Mouse (Mus musculus) limb, embryonic 10.5 days (tissue): ENCODE data around the gene Zfp11. TPM values are rescaled to one million over a fixed set of nuclear protein-coding genes. Genes with fewer than 3 reads are reported as not detected.
A peak's percentile ranks its signal among the peaks of the same experiment; 100 is the strongest.
"Not testable (repeated sequence)": the region's sequence is repeated elsewhere in the genome, so short reads cannot be mapped to it uniquely, and the experiment has no call there.

Experiments used
- DNase-seq: peaks from one replicate; pipeline ENCODE4 v3.0.0-alpha.2; 2017; ENCODE audit warnings: low spot score
- H3K27ac ChIP-seq: fragments of 300-500 bp; sonication (generic); 2 replicates; pipeline ENCODE4 v1.5.1; 2016; ENCODE audit warnings: mild to moderate bottlenecking
- H3K27me3 ChIP-seq: fragments of 300-500 bp; sonication (generic); 2 replicates; pipeline ENCODE4 v1.6.1; 2016; ENCODE audit warnings: low read depth, mild to moderate bottlenecking; ENCODE audit not compliant: poor library complexity, severe bottlenecking
- H3K36me3 ChIP-seq: fragments of 300-500 bp; sonication (generic); 2 replicates; pipeline ENCODE4 v1.6.1; 2016; ENCODE audit warnings: mild to moderate bottlenecking, moderate library complexity
- H3K4me1 ChIP-seq: fragments of 300-500 bp; sonication (generic); 2 replicates; pipeline ENCODE4 v1.6.1; 2016
- H3K4me3 ChIP-seq: fragments of 300-500 bp; sonication (generic); 2 replicates; pipeline ENCODE4 v1.5.1; 2016; ENCODE audit warnings: mild to moderate bottlenecking, moderate library complexity
- H3K9me3 ChIP-seq: fragments of 300-500 bp; sonication (generic); replicated peaks from 2 replicates; pipeline ENCODE4 v1.6.1; 2016; ENCODE audit warnings: mild to moderate bottlenecking
- WGBS: fragments of 180-500 bp; shearing (Covaris S2); methylation state at CpG from one replicate; pipeline ENCODE4 v1.1.7; 2016; 5-methylcytosine and 5-hydroxymethylcytosine counted together
- polyA plus RNA-seq: library from polyadenylated mRNA; unstranded; fragments of >200 nt; fragmentation: Nextera tagmentation; extraction: Ambion mirVana; gene quantifications from 2 replicates; pipeline ENCODE4 v1.2.1, GENCODE M21; 2016

The Zfp11 gene
- polyA plus RNA-seq, 1 experiment from 2014 or later = 7.0 TPM

DNA sequence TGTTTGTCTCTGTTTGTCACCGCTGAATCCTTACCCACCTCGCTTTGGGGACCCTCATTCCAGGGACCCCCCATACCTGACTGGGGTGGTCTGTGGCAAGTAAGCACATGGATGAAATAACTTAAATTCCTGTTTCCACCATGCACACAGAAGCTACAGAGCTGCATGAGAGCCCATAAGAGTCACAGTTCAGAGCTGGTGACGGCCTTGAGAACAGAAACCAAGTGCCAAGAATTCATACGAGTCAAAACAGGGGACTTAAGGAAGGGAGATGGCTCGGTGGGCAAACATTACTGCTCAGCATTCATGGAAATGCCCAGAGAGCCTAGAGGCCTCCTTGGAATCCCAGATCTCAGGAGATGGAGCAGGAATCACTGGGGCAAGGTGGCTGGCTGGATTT lies 5.8 kb downstream of the Zfp11 start:
- Histone ChIP-seq H3K27ac (no peak overlapping the region), H3K4me1 (peaks cover 5% of the 10 kb centered on the region), H3K27me3 (no peaks in the 10 kb centered on the region), H3K9me3 (no peaks in the 10 kb centered on the region), H3K36me3 (peaks cover 20% of the 10 kb centered on the region), H3K4me3 (no peak overlapping the region)
- 93% methylated on average over 5 of the region's 5 CpGs for WGBS
- DNase-seq = no peak

DNA sequence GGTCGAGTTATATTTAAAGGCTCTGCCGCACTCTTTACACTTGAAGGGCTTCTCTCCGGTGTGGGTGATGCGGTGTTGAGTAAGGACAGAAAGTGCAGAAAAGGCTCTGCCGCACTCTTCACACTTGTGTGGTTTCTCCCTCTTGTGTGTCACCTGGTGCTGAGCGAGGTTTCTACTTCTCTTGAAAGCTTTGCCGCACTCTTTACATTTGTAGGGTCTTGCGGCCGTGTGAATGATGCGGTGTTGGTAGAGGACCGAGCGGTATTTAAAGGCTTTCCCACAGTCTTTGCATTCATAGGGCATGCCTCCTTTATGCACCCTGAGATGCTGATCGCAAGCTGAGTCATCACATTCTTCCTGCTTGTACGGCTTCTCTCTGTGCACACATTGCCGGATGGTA lies 12.0 kb downstream of the Zfp11 start:
- DNase-seq = no peak
- Histone ChIP-seq H3K27ac (no peak overlapping the region), H3K4me1 (no peaks in the 10 kb centered on the region), H3K27me3 (no peaks in the 10 kb centered on the region), H3K4me3 (no peak overlapping the region), H3K9me3 (no peaks in the 10 kb centered on the region), H3K36me3 (peaks cover 68% of the 10 kb centered on the region)
- WGBS = 95% methylated on average over 15 of the region's 15 CpGs

DNA sequence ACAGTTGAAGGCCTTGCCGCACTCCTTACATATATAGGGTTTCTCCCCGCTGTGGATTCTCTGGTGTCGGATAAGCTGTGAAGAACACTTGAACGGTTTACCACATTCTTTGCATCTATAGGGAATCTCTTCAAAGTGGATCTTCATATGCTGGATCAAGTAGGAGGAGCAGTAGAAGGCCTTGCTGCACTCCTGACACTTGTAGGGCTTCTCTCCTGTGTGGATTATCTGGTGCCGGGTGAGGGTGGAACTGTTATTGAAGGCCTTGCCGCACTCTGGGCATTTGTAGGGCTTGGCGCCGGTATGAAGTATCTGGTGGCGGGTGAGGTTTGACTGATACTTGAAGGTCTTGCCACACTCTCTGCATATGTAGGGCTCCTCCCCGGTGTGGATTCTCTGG lies 12.9 kb downstream of the Zfp11 start:
- Histone ChIP-seq H3K27me3 (no peaks in the 10 kb centered on the region), H3K4me1 (no peaks in the 10 kb centered on the region), H3K9me3 (no peaks in the 10 kb centered on the region), H3K4me3 (no peak overlapping the region), H3K27ac (no peak overlapping the region), H3K36me3 (peaks cover 68% of the 10 kb centered on the region)
- WGBS = 98% methylated on average over 10 of the region's 10 CpGs
- no peak for DNase-seq

DNA sequence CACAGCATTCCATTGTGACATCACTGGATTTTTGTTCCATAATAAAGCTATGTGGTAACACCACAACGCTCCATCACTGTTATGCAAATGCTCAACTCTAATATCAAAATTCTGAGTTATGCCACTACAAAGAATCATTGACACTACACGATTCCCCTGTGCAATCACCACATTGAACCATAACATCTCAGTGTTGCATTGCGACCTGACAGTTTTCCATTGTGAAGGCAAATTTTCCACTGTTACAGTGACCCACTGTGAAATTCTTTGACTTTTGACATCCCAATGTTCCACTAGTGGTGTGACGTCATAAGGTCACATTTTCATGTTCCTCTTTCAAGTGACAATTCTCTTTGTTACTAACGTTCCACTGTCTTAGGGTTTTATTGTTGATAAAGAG lies 19.0 kb downstream of the Zfp11 start:
- H3K27ac ChIP-seq = no peak overlapping the region
- H3K4me1 ChIP-seq = no peaks in the 10 kb centered on the region
- WGBS = 93% methylated on average over 5 of the region's 5 CpGs
- H3K4me3 ChIP-seq = no peak overlapping the region
- no peak for DNase-seq
- no peaks in the 10 kb centered on the region for H3K27me3 ChIP-seq
- no peaks in the 10 kb centered on the region for H3K9me3 ChIP-seq
- peaks cover 18% of the 10 kb centered on the region for H3K36me3 ChIP-seq

DNA sequence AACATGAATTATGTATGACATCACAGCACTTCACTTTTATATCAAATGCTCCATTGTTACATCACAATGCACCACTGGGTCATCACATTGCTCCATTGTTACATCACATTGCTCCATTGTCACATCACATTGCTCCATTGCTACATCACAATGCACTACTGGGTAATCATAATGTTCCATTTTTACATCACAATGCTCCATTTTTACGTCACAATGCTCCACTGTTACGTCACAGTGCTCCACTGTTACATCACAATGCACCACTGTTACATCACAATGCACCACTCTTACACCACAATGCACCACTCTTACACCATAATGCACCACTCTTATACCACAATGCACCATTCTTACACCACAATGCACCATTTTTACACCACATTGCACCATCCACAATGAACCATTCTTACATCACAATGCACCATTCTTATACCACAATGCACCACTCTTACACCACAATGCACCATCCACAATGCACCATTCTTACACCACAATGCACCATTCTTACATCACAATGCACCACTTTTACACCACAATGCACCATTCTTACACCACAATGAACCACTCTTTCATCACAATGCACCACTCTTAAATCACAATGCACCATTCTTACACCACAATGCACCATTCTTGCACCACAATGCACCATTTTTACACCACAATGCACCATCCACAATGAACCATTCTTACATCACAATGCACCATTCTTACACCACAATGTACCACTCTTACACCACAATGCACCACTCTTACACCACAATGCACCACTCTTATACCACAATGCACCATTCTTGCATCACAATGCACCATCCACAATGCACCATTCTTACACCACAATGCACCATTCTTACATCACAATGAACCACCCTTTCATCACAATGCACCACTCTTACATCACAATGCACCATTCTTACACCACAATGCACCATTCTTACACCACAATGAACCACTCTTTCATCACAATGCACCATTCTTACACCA lies 37.3 kb downstream of the Zfp11 start:
- not testable (repeated sequence) for H3K4me1 ChIP-seq, H3K4me3 ChIP-seq, H3K27ac ChIP-seq, H3K9me3 ChIP-seq, DNase-seq, H3K27me3 ChIP-seq, H3K36me3 ChIP-seq
- WGBS = 87% methylated on average over 2 of the region's 2 CpGs

DNA sequence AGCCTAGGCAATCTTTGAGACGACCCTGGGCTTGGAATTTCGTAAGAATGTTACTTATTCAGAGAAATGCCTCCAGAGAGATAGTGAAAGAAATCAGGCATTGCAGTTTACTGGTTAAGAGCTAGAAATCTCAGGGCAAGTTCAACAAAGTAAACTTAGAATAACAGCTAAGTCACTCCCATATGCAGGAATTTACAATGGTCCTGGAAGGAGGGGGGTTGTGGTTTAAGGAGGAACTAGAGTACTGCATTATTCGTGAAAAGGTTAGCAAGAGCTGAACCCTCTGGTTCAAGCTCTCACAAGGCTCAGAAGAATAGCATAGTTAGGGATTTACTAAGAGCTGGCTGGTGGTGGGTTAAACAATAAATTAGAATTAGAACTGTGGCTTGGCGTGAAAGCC lies 43.3 kb downstream of the Zfp11 start:
- not testable (repeated sequence) for H3K4me3 ChIP-seq, H3K27me3 ChIP-seq, H3K4me1 ChIP-seq, H3K36me3 ChIP-seq, DNase-seq, H3K27ac ChIP-seq, H3K9me3 ChIP-seq
- WGBS = 79% methylated on average over 4 of the region's 4 CpGs

DNA sequence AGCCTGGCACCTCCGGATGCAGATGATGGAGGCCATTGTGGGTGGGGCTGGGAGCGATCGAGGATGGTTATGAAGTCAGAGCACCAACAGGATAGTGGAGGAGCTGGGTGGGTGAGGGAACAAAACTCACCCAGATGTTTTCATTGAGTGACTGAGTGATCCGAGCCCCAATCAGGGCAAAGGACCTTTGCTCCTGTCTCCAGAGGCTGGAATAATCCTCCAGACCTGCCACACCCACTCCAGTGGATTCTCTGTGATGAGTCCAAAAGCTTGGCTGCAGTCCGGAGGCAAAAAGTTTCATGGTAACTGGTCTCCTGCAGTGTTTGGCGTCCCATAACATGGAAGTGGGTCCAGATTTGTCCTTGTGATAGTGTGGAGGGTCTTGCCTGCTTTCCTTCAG lies 43.8 kb downstream of the Zfp11 start:
- no peaks in the 10 kb centered on the region for H3K36me3 ChIP-seq

DNA sequence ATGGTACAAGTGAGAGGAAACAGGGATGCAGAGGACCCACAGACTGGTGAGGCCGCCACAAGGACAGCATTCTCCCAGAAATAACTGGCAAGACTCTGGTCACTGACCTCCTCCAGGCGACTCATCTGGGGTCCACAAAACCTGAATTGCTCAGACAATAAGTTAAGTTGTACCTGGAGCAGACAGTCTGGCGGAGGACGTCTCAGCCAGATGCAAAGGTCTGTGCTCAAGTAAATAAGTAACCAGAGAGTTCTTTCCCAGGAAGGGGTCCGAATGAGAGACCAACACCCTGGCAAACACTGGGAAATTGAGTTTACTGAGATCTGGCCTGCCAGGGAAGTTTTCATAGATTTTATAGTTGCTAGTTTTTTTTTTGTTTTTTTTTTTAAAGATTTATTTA lies 48.5 kb downstream of the Zfp11 start:
- WGBS = 85% methylated on average over 5 of the region's 5 CpGs
- no peaks in the 10 kb centered on the region for H3K4me1 ChIP-seq
- H3K27me3 ChIP-seq = no peaks in the 10 kb centered on the region
- no peaks in the 10 kb centered on the region for H3K9me3 ChIP-seq
- H3K27ac ChIP-seq = no peak overlapping the region
- H3K4me3 ChIP-seq = no peak overlapping the region
- no peak for DNase-seq
- H3K36me3 ChIP-seq = no peaks in the 10 kb centered on the region

More for the DNA sequence above, 43.8 kb downstream of the Zfp11 start:
- Histone ChIP-seq H3K4me3 (no peak overlapping the region), H3K27ac (no peak overlapping the region), H3K9me3 (no peaks in the 10 kb centered on the region), H3K27me3 (no peaks in the 10 kb centered on the region), H3K4me1 (no peaks in the 10 kb centered on the region)
- no peak for DNase-seq
- WGBS = 91% methylated on average over 6 of the region's 6 CpGs

DNA sequence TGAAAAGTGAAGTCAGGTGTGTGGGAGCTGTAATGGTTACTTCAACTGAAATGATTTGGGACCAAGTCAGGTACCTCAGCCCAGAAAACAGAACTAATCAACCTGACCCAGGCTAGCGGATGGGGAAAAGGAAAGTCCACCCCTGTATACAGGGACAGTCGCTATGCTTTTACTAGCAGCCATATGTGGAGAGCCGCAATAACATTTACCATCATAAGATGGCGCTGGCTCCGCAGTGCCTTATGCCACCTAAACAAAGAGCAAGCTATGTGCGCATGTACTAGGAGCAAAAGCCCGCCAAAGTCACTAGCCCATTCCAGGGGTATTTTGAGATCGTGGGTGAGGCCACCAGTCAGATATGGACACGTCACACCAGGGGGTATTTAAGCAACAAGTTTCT lies 49.3 kb downstream of the Zfp11 start:
- not testable (repeated sequence) for DNase-seq, H3K4me3 ChIP-seq, H3K27ac ChIP-seq, H3K27me3 ChIP-seq, H3K36me3 ChIP-seq, H3K4me1 ChIP-seq, H3K9me3 ChIP-seq
- 70% methylated on average over 9 of the region's 9 CpGs for WGBS

DNA sequence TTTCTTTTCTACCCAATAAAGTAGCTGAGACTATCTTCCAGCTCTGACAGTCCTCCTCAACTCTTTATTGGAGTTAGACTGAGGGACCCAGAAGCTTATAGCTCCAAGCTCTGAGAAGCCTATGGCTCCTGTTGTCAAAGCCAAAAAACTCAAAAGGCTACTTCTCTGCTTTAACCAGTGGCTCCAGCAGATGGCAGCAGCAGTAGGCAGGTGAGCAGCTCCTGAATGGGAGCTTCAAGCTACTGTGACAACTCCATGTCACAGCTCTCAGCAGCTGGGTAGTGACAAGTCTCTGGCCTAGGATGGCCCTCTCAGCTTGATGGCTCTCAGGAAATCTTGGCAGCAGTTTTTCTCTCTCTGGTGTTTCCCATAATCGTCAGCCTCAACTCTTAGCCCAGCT lies 58.8 kb downstream of the Zfp11 start:
- H3K4me1 ChIP-seq = no peaks in the 10 kb centered on the region
- no peaks in the 10 kb centered on the region for H3K36me3 ChIP-seq
- WGBS = 20% methylated on average over 1 of the region's 1 CpGs
- H3K27ac ChIP-seq = no peak overlapping the region
- no peak overlapping the region for H3K4me3 ChIP-seq
- DNase-seq = peak; percentile 70
- H3K27me3 ChIP-seq = no peaks in the 10 kb centered on the region
- no peaks in the 10 kb centered on the region for H3K9me3 ChIP-seq

DNA sequence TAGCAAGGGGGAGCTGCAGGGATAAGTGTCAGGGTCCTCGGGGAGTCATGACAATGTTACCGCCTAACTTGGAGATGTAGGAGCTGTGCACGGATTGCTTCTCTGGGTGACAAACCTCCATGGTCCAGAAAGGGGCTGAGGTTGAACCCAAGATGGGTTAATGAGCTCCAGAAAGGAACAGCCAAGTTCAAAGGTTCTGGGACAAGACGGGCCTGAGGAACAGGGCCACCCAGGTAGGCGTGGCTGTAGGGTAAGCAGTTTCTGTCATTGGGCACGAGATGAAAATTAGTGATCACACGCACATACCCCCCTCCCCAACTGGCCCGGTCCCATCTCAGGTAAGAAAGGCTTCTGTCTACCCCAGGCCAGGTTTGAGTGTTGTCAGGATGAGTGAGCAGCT lies 62.4 kb downstream of the Zfp11 start:
- Histone ChIP-seq H3K4me3 (no peak overlapping the region), H3K27ac (no peak overlapping the region), H3K9me3 (no peaks in the 10 kb centered on the region), H3K36me3 (no peaks in the 10 kb centered on the region), H3K4me1 (no peaks in the 10 kb centered on the region), H3K27me3 (no peaks in the 10 kb centered on the region)
- DNase-seq = no peak
- WGBS = 80% methylated on average over 8 of the region's 8 CpGs
